Mouse (Mus musculus) C2C12 (cell line): ENCODE results near the gene Kalrn. TPM values are rescaled to one million over a fixed set of nuclear protein-coding genes. Genes with fewer than 3 reads are reported as not detected.
A peak's percentile ranks its signal among the peaks of the same experiment; 100 is the strongest.

Experiments used
- H3K27me3 ChIP-seq: one replicate; pipeline ENCODE4 v1.6.1; 2011; ENCODE audit not compliant: control insufficient read depth, insufficient read depth, insufficient read length
- H3K36me3 ChIP-seq: one replicate; pipeline ENCODE4 v1.6.1; 2011; ENCODE audit not compliant: control insufficient read depth, insufficient read depth
- H3K4me3 ChIP-seq: one replicate; pipeline ENCODE4 v1.5.1; 2011; ENCODE audit warnings: mild to moderate bottlenecking, control low read depth; ENCODE audit not compliant: poor library complexity, insufficient read depth, severe bottlenecking
- H3K79me2 ChIP-seq: one replicate; pipeline ENCODE4 v1.6.1; 2011; ENCODE audit not compliant: control insufficient read depth, insufficient read depth
- H3K79me3 ChIP-seq: one replicate; pipeline ENCODE4 v1.6.1; 2011; ENCODE audit warnings: low read depth, control low read depth
- H3ac ChIP-seq: one replicate; pipeline ENCODE3; 2011; ENCODE audit warnings: low read depth; ENCODE audit not compliant: control insufficient read depth, insufficient read length
- CEBPB ChIP-seq: IDR thresholded peaks from one replicate; pipeline ENCODE4 v1.6.1; 2011; ENCODE audit warnings: low read depth, mild to moderate bottlenecking, control low read depth, moderate library complexity
- CTCF ChIP-seq: IDR thresholded peaks from one replicate; pipeline ENCODE4 v1.5.1; 2011; ENCODE audit not compliant: control insufficient read depth, insufficient read depth, insufficient read length
- FOSL1 ChIP-seq: IDR thresholded peaks from one replicate; pipeline ENCODE4 v1.8.0; 2011; ENCODE audit warnings: mild to moderate bottlenecking, low read length; ENCODE audit not compliant: poor library complexity, insufficient read depth, severe bottlenecking
- MAX ChIP-seq: IDR thresholded peaks from one replicate; pipeline ENCODE4 v1.6.1; 2011; ENCODE audit warnings: mild to moderate bottlenecking, control low read depth
- MYOD1 ChIP-seq: IDR thresholded peaks from one replicate; pipeline ENCODE4 v1.6.1; 2011; ENCODE audit warnings: low read depth; ENCODE audit not compliant: control insufficient read depth, insufficient read length
- MYOG ChIP-seq: IDR thresholded peaks from one replicate; pipeline ENCODE4 v1.6.1; 2011; ENCODE audit not compliant: control insufficient read depth, insufficient read length; ENCODE audit errors: extremely low read depth
- USF1 ChIP-seq: IDR thresholded peaks from one replicate; pipeline ENCODE4 v1.6.1; 2011; ENCODE audit warnings: low read depth, mild to moderate bottlenecking, control low read depth, moderate library complexity
- polyA plus RNA-seq: library from polyadenylated mRNA; unstranded; fragments of >200 nt; fragmentation: generic; extraction: Trizol; gene quantifications from one replicate; pipeline ENCODE4 v1.2.1, GENCODE M21; 2012; ENCODE audit warnings: missing spikeins

Kalrn gene
- polyA plus RNA-seq, 1 experiment: 8.6 TPM

DNA sequence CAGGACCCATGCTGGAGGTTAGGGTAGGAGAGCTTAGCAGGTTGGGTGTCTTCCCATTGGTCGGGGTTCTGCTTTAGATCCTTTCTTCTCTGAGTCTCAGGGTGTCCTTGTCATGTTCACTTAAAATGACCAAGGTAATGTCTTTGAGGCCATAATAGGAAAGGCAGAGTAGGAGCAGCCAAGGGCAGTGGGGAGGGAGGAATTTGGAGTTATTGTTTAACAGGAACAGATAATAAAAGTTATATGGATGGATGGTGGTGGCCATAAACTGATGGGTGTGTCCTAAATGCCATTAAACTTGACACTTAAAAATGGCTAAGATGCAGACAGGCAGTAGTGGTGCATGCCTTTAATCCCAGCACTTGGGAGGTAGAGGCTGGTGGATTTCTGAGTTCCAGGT is 584.2 kb downstream of the Kalrn start:
- TF ChIP-seq FOSL1 (no peak), CTCF (no peak), MAX (no peak), MYOD1 (no peak), USF1 (no peak), MYOG (no peak), CEBPB (no peak)
- Histone ChIP-seq H3K79me2 (no peaks in the 10 kb centered on the region), H3K4me3 (no peak overlapping the region), H3K27me3 (no peaks in the 10 kb centered on the region), H3K79me3 (no peaks in the 10 kb centered on the region), H3ac (no peak overlapping the region), H3K36me3 (no peaks in the 10 kb centered on the region)

DNA sequence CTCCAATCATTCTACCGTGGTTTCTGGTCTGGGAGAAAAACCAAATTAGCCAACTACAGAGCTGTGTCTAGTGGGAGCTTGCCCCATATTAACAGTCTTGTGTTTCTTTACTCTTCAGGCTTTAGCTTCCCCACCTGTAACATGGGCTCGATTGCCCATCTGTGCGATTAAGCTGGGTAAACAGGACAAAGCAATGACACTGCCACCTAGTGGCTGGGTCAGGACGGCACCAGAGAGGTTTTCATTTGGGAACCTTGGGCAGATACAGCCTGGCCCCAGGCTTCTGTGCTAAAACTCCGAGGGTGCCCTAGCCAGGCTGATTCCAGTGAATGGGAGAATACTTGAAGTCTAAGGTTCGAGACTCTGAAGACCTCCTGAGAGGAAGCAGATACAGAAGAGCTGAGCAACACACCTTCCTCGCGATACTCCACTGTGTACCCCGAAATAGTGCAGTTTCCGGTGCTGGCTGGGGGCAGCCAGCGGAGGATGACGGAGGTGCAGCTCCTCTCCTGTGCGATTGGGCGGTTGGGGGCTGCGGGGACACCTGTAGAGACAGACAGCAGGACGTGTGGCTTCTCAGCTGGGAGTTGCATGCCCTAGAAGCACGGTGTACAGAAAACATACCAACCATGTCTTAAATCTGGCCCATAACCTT is 584.8 kb downstream of the Kalrn start:
- H3K36me3 ChIP-seq: no peaks in the 10 kb centered on the region
- no peak overlapping the region for H3K4me3 ChIP-seq
- TF ChIP-seq MAX (no peak), USF1 (no peak), CTCF (peak; percentile 81), MYOD1 (no peak)
- no peak overlapping the region for H3ac ChIP-seq
- no peaks in the 10 kb centered on the region for H3K27me3 ChIP-seq
- H3K79me3 ChIP-seq: no peaks in the 10 kb centered on the region
- H3K79me2 ChIP-seq: no peaks in the 10 kb centered on the region

DNA sequence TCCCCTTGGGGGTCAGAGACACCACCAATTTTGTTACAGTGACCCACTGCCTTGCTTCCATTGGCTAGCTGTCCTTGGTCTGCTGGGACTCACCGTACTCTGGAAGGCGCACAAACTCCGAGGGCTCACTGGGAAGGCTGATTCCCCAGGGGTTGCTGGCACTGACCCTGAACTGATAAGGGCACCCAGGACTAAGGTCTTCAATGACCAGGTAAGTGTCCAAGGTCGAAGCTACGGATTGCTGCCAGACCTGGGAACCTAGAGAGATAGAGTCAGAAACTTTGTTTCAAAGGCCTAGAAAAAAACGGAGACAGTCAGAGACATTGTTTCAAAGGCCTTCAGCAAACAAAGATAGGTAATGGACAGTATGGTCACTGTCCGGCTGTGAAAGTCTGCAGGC is 586.3 kb downstream of the Kalrn start:
- no peak overlapping the region for H3K4me3 ChIP-seq
- H3K27me3 ChIP-seq: no peaks in the 10 kb centered on the region
- H3K36me3 ChIP-seq: no peaks in the 10 kb centered on the region
- TF ChIP-seq MYOG (no peak), CEBPB (no peak), MYOD1 (no peak), MAX (no peak), FOSL1 (no peak), USF1 (no peak), CTCF (no peak)
- H3ac ChIP-seq: no peak overlapping the region
- no peaks in the 10 kb centered on the region for H3K79me2 ChIP-seq
- no peaks in the 10 kb centered on the region for H3K79me3 ChIP-seq

DNA sequence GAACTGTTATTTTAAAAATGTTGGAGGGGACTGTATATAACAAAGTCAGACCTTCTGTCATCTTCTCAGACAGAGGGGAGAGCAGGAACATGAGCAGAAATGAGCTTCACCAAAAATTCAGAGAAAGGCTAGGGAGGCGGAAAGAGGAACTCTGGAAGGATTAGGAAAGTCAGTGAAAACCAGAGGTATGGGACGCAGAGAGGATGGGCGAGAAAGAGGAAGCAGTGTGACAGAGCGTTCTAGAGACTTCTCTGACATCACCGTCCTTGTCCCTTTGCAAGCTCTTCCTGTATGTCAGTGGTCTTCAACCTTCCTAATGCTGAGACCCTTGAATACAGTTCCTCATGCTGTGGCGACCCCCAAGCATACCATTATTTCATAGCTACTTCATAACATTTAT is 588.0 kb downstream of the Kalrn start:
- Histone ChIP-seq H3ac (no peak overlapping the region), H3K79me2 (no peaks in the 10 kb centered on the region), H3K4me3 (no peak overlapping the region), H3K36me3 (no peaks in the 10 kb centered on the region), H3K79me3 (no peaks in the 10 kb centered on the region), H3K27me3 (no peaks in the 10 kb centered on the region)
- TF ChIP-seq USF1: no peak
- TF ChIP-seq MYOD1: no peak
- TF ChIP-seq FOSL1: no peak
- no peak for TF ChIP-seq MAX
- no peak for TF ChIP-seq CTCF
- no peak for TF ChIP-seq MYOG
- no peak for TF ChIP-seq CEBPB

DNA sequence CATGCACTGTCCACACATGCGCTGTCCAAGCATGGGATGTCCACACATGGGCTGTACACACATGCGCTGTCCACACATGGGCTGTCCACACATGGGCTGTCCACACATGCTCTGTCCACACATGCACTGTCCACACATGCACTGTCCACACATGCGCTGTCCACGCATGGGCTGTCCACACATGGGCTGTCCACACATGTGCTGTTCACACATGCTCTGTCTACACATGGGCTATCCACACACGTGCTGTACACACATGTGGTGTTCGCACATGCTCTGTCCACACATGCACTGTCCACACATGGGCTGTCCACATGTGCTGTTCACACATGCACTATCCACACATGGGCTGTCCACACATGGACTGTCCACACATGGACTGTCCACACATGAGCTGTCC is 589.6 kb downstream of the Kalrn start:
- no peak for TF ChIP-seq FOSL1
- no peak for TF ChIP-seq CTCF
- TF ChIP-seq CEBPB: no peak
- TF ChIP-seq MAX: no peak
- TF ChIP-seq USF1: no peak
- TF ChIP-seq MYOD1: no peak
- no peak for TF ChIP-seq MYOG

DNA sequence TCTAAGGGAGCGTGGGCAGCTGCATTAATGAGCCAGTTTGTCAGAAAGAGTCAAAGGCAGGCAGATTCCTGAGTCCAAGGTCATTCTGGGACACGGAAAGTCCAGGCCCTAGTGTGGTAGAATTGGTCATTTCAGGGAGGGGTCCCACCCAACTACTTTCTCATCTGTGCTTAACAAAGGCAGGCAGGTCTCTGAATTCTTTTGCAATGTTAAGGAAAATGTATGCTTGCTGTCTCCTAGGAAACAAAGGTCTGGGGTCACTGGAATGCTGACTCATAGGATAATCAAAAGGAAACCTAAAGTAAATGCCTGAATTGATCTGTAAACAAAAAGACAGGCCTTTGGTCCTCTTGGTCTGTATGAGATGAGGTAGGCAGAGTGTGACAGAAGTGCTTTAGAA is 593.5 kb downstream of the Kalrn start:
- H3K27me3 ChIP-seq: no peaks in the 10 kb centered on the region
- TF ChIP-seq MAX (no peak), FOSL1 (no peak), MYOG (no peak), CTCF (no peak), MYOD1 (no peak), CEBPB (no peak), USF1 (no peak)
- H3K4me3 ChIP-seq: no peak overlapping the region
- no peaks in the 10 kb centered on the region for H3K79me3 ChIP-seq
- H3K36me3 ChIP-seq: no peaks in the 10 kb centered on the region
- H3K79me2 ChIP-seq: no peaks in the 10 kb centered on the region
- H3ac ChIP-seq: no peak overlapping the region

More for the DNA sequence above, 589.6 kb downstream of the Kalrn start:
- Histone ChIP-seq H3K27me3 (no peaks in the 10 kb centered on the region), H3K4me3 (no peak overlapping the region), H3K79me2 (no peaks in the 10 kb centered on the region), H3K36me3 (no peaks in the 10 kb centered on the region), H3K79me3 (no peaks in the 10 kb centered on the region), H3ac (no peak overlapping the region)
